Mouse (Mus musculus): ENCODE measurements around the gene Soga3.

Gene Soga3

GRCm38 (mm10) chr10:29208735-29209134, 65.1 kb downstream of the Soga3 start:
- no peak for DNase-seq (ENCODE audit: low spot score)

GRCm38 (mm10) chr10:29211453-29211852, 67.8 kb downstream of the Soga3 start, which contains the start of gene 9330159F19Rik:
9330159F19Rik (plus strand) TSS chr10:29211606.
- no peak for DNase-seq (ENCODE audit: low spot score)

- no peak for DNase-seq (ENCODE audit: low spot score)
Measured at GRCm38 (mm10) chr10:29213534-29214100, 70.0 kb downstream of the Soga3 start.

GRCm38 (mm10) chr10:29216957-29217356, 73.3 kb downstream of the Soga3 start:
- DNase-seq (ENCODE audit: low spot score): no peak

- DNase-seq (ENCODE audit: low spot score): no peak
Measured at GRCm38 (mm10) chr10:29217451-29217850, 73.8 kb downstream of the Soga3 start.

GRCm38 (mm10) chr10:29225329-29225728, 81.7 kb downstream of the Soga3 start:
- no peak for DNase-seq (ENCODE audit: low spot score)

GRCm38 (mm10) chr10:29231208-29231607, 87.6 kb downstream of the Soga3 start:
- DNase-seq (ENCODE audit: low spot score): no peak

All from spleen, adult 12 weeks (tissue).